Mouse (Mus musculus): Measurements from ENCODE around the gene Sash3. TPM values are rescaled to one million over a fixed set of nuclear protein-coding genes. Genes with fewer than 3 reads are reported as not detected.

Gene Sash3
- 1.5 TPM for polyA plus RNA-seq (2014; fragmentation: Illumina TruSeq; extraction: RNeasy Lipid Tissue Mini Kit (QIAGEN cat#74804))

DNA sequence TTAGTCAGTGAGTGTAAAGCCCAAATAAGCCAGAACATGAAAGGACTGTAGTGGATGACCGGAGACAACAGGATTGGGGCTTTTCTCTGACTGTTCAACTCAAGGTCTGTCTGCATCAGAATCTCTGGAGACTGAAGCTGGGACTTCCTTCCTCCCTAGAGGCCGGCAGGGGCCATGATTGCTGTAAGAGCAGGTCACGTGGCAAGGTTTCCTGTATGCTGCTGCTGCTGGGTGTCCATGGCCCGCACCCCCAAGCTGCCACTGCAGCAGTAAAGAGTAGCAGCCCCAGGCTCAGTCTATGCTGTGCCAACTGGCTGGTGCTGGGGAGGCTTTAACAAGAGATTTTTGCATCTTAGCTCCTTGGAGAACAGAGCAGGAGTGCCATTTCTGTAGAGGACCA, at the start of gene Sash3:
Gene Sash3, plus strand, starts transcription at position 175 of the 400 bp plus-strand sequence.

DNA sequence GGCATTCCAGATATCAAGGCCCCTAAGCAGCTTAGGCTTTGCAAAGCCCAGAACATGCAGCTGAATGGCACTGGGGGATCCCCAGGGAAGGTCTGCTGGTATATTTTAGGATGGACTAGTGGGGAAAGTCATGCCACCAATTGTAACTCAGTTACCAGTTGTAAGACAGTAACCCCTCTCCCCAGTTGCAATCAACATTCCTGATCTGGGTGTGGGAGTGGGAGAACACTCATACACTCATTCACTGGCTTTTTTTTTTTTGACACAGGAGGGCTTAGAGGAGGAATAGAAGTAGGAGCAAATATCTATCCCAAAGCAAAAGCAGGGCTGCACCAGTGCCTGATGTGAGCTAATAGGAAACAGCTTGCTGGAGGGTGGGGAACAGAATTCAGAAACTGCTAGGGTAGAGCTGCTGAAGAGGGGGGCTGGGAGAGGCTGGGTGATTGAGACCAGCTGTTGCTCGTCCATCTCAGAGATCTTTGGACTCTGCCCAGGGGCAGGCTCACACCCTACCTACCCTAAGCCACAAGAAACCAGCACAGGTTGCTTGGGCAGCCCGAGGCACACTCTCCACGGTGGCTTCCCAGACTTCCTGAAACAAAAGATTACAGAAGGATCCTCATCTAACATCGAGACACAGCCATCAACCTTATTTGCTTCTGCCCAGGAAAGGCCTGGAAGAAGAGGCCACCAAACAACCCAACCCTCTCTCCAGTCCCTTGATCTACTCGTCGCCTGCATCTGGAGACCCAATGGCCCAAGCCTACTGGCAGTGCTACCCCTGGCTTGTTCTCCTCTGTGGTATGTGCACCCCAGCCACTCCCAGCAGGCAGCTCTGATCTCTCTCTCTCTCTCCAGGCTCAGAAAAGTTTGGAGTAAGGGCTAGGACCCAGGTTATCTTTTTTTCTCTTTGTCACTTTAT, 37.6 kb upstream of the Sash3 start, which contains the start of gene Xpnpep2:
Gene Xpnpep2, plus strand, starts transcription at position 332 of the 922 bp plus-strand sequence.

GRCm38 (mm10) chrX:48208519-48209185, 62.4 kb downstream of the Sash3 start, which contains the start of gene Zdhhc9:
Gene Zdhhc9 (minus strand): TSS chrX:48208878.

Other genes starting within 250 kb of the Sash3 start
- 43.6 TPM for gene Ocrl, start 234.0 kb upstream of the Sash3 start, polyA plus RNA-seq (2014; fragmentation: Illumina TruSeq; extraction: RNeasy Lipid Tissue Mini Kit (QIAGEN cat#74804))
- 3.7 TPM for gene Apln, start 111.6 kb upstream of the Sash3 start, polyA plus RNA-seq (2014; fragmentation: Illumina TruSeq; extraction: RNeasy Lipid Tissue Mini Kit (QIAGEN cat#74804))
- 0.71 TPM for gene Xpnpep2, start 37.7 kb upstream of the Sash3 start, polyA plus RNA-seq (2014; fragmentation: Illumina TruSeq; extraction: RNeasy Lipid Tissue Mini Kit (QIAGEN cat#74804))
- gene Zdhhc9, start 62.4 kb downstream of the Sash3 start, polyA plus RNA-seq (2014; fragmentation: Illumina TruSeq; extraction: RNeasy Lipid Tissue Mini Kit (QIAGEN cat#74804)) = 26.9 TPM
- gene Utp14a, start 110.4 kb downstream of the Sash3 start, polyA plus RNA-seq (2014; fragmentation: Illumina TruSeq; extraction: RNeasy Lipid Tissue Mini Kit (QIAGEN cat#74804)) = 36.9 TPM
- 2.1 TPM for gene Bcorl1, start 194.9 kb downstream of the Sash3 start, polyA plus RNA-seq (2014; fragmentation: Illumina TruSeq; extraction: RNeasy Lipid Tissue Mini Kit (QIAGEN cat#74804))

Measured in ovary, adult 10 weeks (tissue).